Mouse (Mus musculus): ENCODE data around the gene Brpf1. TPM values are rescaled to one million over a fixed set of nuclear protein-coding genes. Genes with fewer than 3 reads are reported as not detected.

The Brpf1 gene
- polyA plus RNA-seq (2016; fragmentation: Nextera tagmentation; extraction: Ambion mirVana), result 15.0 and 17.7 TPM in 2 replicates

DNA sequence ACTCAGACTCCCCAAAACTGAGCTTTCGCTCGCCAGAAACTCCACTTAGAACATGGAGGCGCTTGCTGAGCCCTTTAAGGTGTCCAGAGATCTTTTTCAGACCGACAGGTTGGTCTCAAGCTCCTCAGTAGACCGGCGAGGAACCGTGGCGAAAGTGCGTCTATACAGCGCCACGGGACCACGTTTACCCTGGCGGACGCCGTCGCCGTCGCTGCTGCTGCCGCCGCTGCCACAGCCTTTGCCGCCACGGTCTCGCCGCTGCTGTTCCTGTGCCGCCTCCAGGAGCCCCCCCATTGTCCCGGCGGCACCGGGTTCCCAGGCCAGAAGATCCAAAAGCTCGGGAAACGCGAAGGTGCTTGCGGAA is at the start of gene Brpf1:
TSS of gene Brpf1 (plus strand) at position 152 of the 364 bp plus-strand sequence.
- DNase-seq (ENCODE audit: low spot score), result no peak
- H3K36me3 ChIP-seq, result peaks cover 20% of the 10 kb centered on the region
- no peaks in the 10 kb centered on the region for H3K27me3 ChIP-seq (ENCODE audit: insufficient read depth, poor library complexity, severe bottlenecking)
- peak within 1 kb of the TSS; percentile 100 for H3K27ac ChIP-seq
- WGBS, result under 1% methylated on average over 32 of the region's 32 CpGs
- H3K4me3 ChIP-seq, result peak within 1 kb of the TSS; percentile 80
- no peaks in the 10 kb centered on the region for H3K9me3 ChIP-seq
- peaks cover 30% of the 10 kb centered on the region for H3K4me1 ChIP-seq

DNA sequence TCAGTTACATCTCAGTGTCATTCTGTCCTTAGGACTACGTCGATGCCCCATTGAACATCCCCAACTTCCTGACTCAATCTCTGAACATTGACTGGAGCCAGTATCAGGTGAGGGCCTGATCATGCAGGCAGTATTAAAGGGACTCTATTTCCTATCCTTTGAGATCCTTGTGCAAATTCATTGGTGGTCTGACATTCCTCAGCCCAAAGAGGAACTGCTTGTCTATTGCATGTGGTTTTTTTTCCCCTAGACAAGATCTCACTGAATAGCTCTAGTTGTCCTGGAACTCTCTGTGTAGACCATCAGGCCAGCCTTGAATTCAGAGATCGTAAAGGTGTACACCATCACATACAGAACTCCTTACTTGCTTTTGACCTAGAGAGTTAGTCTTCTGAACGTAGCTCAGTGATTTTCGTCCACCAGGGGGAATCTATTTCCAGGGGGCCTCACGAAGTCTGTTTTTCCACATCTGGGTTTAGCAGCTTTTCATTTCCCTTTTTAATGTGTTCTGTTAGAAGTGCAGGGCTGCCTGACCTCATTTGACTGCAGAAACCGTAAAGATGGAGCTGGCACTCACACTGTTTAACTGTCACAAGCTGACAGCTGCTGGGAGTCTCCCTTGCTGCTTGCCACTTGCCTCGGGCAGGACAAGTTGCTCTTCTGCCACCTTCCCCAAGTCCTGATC is 45.6 kb upstream of the Brpf1 start:
- 83% methylated on average over 8 of the region's 8 CpGs for WGBS
- H3K9me3 ChIP-seq, result no peaks in the 10 kb centered on the region

DNA sequence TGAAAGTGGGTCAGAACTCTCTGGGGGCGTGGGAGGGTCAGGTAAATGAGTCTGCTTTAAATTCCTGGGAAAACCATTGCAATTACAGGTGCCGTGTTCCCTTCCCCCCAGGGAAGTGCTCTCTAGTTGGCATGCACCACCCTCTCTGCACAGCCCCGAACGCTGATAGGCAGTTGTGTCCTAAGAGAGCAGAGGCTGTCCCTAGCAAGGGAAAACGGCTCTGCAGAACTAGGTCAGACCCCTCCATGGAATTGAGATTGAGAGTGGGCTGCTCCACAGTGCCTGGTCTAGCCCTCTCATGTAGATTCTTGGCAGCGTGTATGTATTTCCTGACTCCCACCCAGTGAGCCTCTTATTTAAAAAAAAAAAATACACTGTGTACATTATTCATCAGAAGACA is 43.4 kb upstream of the Brpf1 start:
- H3K27ac ChIP-seq, result no peak overlapping the region
- H3K4me1 ChIP-seq, result peaks cover 12% of the 10 kb centered on the region; the same call in 1 of the 2 replicates
- 78% methylated on average over 6 of the region's 6 CpGs for WGBS
- no peaks in the 10 kb centered on the region for H3K27me3 ChIP-seq (ENCODE audit: insufficient read depth, poor library complexity, severe bottlenecking)
- no peak for DNase-seq (ENCODE audit: low spot score)
- H3K36me3 ChIP-seq, result peaks cover 85% of the 10 kb centered on the region
- H3K4me3 ChIP-seq, result no peak overlapping the region
- H3K9me3 ChIP-seq, result no peaks in the 10 kb centered on the region

More for the DNA sequence above, 45.6 kb upstream of the Brpf1 start:
- Histone ChIP-seq H3K27me3 (ENCODE audit: insufficient read depth, poor library complexity, severe bottlenecking) (no peaks in the 10 kb centered on the region), H3K27ac (no peak overlapping the region), H3K4me3 (no peak overlapping the region), H3K4me1 (no peaks in the 10 kb centered on the region), H3K36me3 (peaks cover 85% of the 10 kb centered on the region)
- no peak for DNase-seq (ENCODE audit: low spot score)

DNA sequence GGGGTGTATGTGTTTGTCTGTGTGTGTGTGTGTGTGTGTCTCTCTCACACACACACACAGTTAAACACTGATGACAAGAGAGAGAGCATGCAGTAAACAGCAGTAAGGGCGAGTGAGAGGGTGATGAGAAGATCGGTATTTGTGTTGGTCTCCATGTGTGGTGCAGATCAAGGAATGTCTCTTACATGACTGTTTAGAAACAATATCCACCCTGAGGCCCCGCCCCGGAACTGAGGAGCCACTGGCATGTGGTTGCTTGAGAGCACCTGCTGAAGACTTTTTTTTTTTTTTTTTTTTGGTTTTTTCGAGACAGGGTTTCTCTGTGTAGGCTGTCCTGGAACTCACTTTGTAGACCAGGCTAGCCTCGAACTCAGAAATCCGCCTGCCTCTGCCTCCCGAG is 42.5 kb upstream of the Brpf1 start:
- Histone ChIP-seq H3K36me3 (peaks cover 88% of the 10 kb centered on the region), H3K4me1 (peaks cover 12% of the 10 kb centered on the region; the same call in 1 of the 2 replicates), H3K9me3 (no peaks in the 10 kb centered on the region), H3K27ac (no peak overlapping the region), H3K27me3 (ENCODE audit: insufficient read depth, poor library complexity, severe bottlenecking) (no peaks in the 10 kb centered on the region), H3K4me3 (no peak overlapping the region)
- WGBS, result 85% methylated on average over 8 of the region's 8 CpGs
- DNase-seq (ENCODE audit: low spot score), result no peak

DNA sequence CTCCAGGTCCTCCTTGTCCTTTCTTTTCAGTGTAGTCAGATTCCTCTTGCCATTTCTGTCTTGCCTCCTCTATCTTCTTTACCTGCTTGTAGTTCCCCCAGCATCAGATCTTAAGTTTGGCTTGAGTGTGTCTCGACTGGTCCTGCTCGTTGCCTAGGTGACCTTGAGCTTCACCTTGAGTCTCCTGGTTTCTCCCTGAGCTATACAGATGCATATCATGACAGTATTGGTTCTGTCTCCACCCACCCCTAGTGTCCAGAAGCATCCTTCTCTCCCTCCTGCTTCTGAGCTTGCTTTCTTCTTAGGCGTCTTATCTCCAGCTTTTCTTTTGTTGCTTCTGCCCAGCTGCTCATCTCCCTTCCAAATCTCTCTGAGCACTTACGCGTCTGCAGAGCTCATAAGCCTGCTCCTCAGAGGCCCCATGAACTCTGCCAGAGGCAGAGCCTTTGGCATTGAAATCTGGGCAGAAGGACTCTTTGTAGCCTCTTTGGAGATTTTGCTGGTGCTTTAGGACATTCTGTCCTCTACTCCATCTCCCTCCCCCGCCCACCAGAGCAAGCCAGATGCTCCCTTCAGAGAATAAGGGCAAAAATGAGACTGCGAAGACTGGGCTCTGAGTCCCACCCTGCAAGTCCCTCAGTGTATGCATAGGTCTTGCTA is 39.8 kb upstream of the Brpf1 start:
- 66% methylated on average over 7 of the region's 7 CpGs for WGBS
- no peak overlapping the region; the same call in 1 of the 2 replicates for H3K27ac ChIP-seq
- H3K9me3 ChIP-seq, result no peaks in the 10 kb centered on the region
- H3K4me1 ChIP-seq, result peaks cover 12% of the 10 kb centered on the region; the same call in 1 of the 2 replicates
- H3K36me3 ChIP-seq, result peaks cover 89% of the 10 kb centered on the region
- no peak overlapping the region for H3K4me3 ChIP-seq
- DNase-seq (ENCODE audit: low spot score), result no peak
- no peaks in the 10 kb centered on the region for H3K27me3 ChIP-seq (ENCODE audit: insufficient read depth, poor library complexity, severe bottlenecking)

DNA sequence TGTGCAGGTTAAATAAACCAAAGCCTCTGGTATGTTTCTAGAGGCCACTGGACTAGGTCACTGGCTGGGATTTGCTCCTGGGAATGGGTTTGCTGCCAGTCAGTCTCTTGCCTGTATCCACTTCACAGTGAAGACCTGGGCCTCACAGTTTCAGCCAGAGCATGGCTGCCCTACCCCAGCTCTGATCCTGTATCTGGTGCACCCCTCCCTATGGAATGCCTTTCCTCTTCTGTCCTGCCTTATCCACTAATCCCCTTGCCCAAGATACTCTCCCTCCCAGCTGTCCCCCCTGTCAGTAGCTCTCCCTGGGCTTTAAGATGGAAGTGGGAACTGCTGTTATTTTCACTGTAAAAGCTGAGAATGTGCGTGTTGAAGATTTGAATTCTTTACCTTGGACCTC is 38.9 kb upstream of the Brpf1 start:
- WGBS, result 63% methylated on average over 1 of the region's 1 CpGs

DNA sequence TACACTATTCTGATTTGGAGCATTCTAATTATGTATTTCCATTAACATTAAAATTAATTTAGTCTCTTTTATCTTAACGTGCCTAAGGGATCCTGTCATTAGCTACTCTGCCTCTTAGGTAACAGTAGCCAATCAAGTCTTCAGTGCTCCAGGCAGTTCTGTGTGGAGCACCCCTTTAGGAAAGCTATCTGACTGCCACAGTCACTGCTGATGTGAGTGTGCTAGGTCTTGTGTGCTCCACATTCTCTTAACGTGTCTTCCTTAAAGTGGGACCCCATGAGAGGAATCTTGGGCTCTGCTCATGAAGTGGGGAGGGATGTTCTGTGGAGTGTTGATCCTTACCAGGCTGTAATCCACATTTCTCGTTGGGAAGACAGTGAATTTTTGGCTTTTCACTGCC is 34.6 kb upstream of the Brpf1 start:
- Histone ChIP-seq H3K4me3 (no peak overlapping the region), H3K36me3 (peaks cover 76% of the 10 kb centered on the region), H3K27me3 (ENCODE audit: insufficient read depth, poor library complexity, severe bottlenecking) (no peaks in the 10 kb centered on the region), H3K9me3 (no peaks in the 10 kb centered on the region), H3K4me1 (peaks cover 2% of the 10 kb centered on the region; the same call in 1 of the 2 replicates), H3K27ac (no peak overlapping the region)
- 77% methylated on average over 3 of the region's 3 CpGs for WGBS
- DNase-seq (ENCODE audit: low spot score), result no peak

More for the DNA sequence above, 38.9 kb upstream of the Brpf1 start:
- Histone ChIP-seq H3K9me3 (no peaks in the 10 kb centered on the region), H3K4me3 (no peak overlapping the region), H3K36me3 (peaks cover 88% of the 10 kb centered on the region), H3K27ac (no peak overlapping the region), H3K4me1 (peaks cover 12% of the 10 kb centered on the region; the same call in 1 of the 2 replicates), H3K27me3 (ENCODE audit: insufficient read depth, poor library complexity, severe bottlenecking) (no peaks in the 10 kb centered on the region)
- no peak for DNase-seq (ENCODE audit: low spot score)

DNA sequence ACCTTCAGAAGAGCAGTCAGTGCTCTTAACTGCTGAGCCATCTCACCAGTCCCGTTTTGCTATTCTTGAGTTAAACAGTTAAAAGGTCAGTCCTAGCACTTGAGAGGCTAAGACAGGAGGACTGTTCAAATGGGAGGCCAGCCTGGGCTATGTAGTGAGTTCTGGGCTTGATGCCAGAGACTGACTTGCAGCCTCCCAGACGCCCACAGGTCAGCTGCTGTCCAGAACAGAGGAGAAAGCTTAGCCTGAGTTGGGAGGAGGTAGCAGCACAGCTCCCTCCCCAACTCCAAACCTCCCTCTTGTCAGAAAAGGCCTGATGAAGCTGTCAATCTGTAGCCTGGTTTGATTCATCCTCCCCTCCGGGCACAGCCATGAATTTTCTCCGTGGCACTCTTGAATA is 30.1 kb upstream of the Brpf1 start:
- Histone ChIP-seq H3K27me3 (ENCODE audit: insufficient read depth, poor library complexity, severe bottlenecking) (peaks cover 7% of the 10 kb centered on the region), H3K36me3 (peaks cover 38% of the 10 kb centered on the region), H3K4me1 (peaks cover 1% of the 10 kb centered on the region; the same call in 1 of the 2 replicates)

DNA sequence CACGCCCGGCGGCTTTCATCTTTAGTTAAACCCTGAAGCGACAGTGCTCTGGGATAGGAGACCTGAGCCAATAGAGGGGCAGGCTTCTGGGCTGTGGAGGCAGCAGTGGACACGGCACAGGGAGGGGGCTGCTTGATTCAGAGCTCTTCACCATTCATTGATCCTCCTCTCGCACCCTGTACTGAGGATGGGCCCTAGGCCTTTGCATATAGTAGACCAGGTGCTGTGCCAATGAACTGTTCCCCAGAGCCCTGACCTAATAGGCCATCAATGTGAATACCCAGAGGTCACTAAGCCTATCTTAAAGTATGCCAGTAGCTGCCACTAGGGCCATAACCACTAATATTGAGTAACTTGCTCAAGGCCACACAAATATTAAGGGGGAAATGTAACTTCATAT is 25.3 kb upstream of the Brpf1 start:
- Histone ChIP-seq H3K36me3 (peaks cover 3% of the 10 kb centered on the region; the same call in 1 of the 2 replicates), H3K4me3 (no peak overlapping the region), H3K9me3 (no peaks in the 10 kb centered on the region), H3K27ac (no peak overlapping the region), H3K27me3 (ENCODE audit: insufficient read depth, poor library complexity, severe bottlenecking) (peaks cover 50% of the 10 kb centered on the region), H3K4me1 (peaks cover 19% of the 10 kb centered on the region)
- WGBS, result 56% methylated on average over 6 of the region's 6 CpGs
- no peak for DNase-seq (ENCODE audit: low spot score)

More for the DNA sequence above, 30.1 kb upstream of the Brpf1 start:
- no peak for DNase-seq (ENCODE audit: low spot score)
- Histone ChIP-seq H3K9me3 (no peaks in the 10 kb centered on the region), H3K27ac (no peak overlapping the region), H3K4me3 (no peak overlapping the region)
- WGBS, result 69% methylated on average over 4 of the region's 4 CpGs

DNA sequence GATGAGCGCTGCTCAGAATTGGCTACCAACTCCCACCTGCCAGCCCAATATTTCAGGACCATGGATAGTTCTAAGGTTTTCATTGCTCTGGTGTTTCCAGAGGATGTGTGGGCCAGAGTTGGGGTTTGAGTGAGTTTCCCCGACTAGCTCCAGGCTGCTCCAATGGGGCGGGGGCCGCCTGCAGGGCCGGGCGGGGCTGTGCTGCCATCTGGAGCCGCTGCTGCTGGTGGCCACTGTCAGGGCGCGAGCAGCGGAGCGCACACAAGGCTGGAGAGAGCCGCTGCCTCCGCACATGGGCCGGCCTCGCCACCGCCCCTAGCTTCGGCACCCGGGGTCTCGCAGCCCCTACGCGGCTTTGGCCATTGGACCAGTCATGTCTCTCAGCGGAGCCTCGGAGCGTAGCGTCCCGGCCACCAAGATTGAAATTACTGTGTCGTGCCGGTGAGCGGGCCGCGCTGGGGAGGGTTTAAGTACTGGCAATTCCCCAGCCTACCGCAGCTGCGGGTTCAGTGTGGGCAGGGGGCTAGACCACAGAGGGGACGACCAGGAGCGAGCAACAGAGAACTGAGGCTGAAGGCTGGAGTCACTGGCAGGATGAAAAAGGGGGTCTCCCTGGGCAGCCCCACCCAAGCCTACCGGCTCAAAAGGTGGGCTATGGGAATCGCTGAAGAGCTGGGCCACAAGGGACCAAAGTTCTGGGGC is 24.7 kb upstream of the Brpf1 start, which contains the start of gene Cpne9:
TSS of gene Cpne9 (plus strand) at position 207 of the 702 bp plus-strand sequence.
- Histone ChIP-seq H3K27me3 (ENCODE audit: insufficient read depth, poor library complexity, severe bottlenecking) (peaks cover 50% of the 10 kb centered on the region), H3K4me1 (peaks cover 19% of the 10 kb centered on the region), H3K36me3 (peaks cover 3% of the 10 kb centered on the region; the same call in 1 of the 2 replicates), H3K4me3 (peak within 1 kb of the TSS; percentile 42), H3K9me3 (no peaks in the 10 kb centered on the region), H3K27ac (no peak within 1 kb of the TSS)
- peak; percentile 79 for DNase-seq (ENCODE audit: low spot score)
- 2% methylated on average over 37 of the region's 37 CpGs for WGBS

DNA sequence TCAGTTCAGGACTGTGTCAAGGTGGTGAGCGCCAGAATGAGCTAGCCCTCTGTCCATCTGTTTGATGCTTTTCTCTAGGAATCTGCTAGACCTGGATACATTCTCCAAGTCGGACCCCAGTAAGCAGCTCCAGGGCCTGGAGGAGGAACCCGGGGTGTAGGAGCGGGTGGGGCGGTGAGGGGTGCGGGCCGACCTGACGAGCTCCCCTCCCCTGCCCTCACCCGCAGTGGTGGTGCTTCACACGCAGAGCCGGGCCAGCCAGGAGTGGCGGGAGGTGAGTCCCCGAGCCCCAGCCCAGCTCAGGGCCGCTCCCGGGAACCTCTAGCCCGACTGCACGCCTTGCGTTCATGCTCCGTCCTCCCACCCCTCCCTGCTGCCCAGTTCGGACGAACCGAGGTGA is 24.0 kb upstream of the Brpf1 start:
- no peak overlapping the region for H3K27ac ChIP-seq
- WGBS, result 1% methylated on average over 22 of the region's 22 CpGs
- H3K4me1 ChIP-seq, result peaks cover 19% of the 10 kb centered on the region
- H3K36me3 ChIP-seq, result peaks cover 3% of the 10 kb centered on the region; the same call in 1 of the 2 replicates
- no peak for DNase-seq (ENCODE audit: low spot score)
- peaks cover 50% of the 10 kb centered on the region for H3K27me3 ChIP-seq (ENCODE audit: insufficient read depth, poor library complexity, severe bottlenecking)
- no peaks in the 10 kb centered on the region for H3K9me3 ChIP-seq
- H3K4me3 ChIP-seq, result peak overlapping the region; percentile 15; the same call in 1 of the 2 replicates

DNA sequence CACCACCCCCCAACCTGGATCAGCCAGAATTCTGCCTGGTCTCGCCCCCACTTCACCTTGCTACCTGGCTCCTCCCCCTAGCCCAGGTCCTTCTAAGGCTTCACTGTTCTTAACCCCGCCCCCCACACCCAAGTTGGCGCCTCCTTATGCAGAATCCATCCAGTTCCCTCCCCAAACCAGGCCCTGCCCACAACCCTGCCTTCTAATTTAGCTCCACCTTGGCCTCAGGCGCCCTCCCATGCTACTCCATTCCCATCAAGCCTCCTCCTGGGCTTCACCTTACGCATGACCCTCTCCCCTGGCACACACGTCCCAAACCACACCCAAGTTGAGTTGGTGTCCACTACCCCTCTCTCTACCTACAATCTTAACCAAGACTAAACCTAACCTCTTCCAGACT is 23.4 kb upstream of the Brpf1 start:
- Histone ChIP-seq H3K27ac (no peak overlapping the region), H3K9me3 (no peaks in the 10 kb centered on the region), H3K36me3 (peaks cover 3% of the 10 kb centered on the region; the same call in 1 of the 2 replicates), H3K4me1 (peaks cover 19% of the 10 kb centered on the region), H3K27me3 (ENCODE audit: insufficient read depth, poor library complexity, severe bottlenecking) (peaks cover 50% of the 10 kb centered on the region), H3K4me3 (no peak overlapping the region)
- DNase-seq (ENCODE audit: low spot score), result no peak
- 3% methylated on average over 6 of the region's 6 CpGs for WGBS

Measured in heart, embryonic 10.5 days (tissue).